Mouse (Mus musculus): ENCODE results near the gene Ubl3. TPM values are rescaled to one million over a fixed set of nuclear protein-coding genes. Genes with fewer than 3 reads are reported as not detected.
A peak's percentile ranks its signal among the peaks of the same experiment; 100 is the strongest.

Gene Ubl3
- polyA plus RNA-seq, 1 experiment: 185 TPM

DNA sequence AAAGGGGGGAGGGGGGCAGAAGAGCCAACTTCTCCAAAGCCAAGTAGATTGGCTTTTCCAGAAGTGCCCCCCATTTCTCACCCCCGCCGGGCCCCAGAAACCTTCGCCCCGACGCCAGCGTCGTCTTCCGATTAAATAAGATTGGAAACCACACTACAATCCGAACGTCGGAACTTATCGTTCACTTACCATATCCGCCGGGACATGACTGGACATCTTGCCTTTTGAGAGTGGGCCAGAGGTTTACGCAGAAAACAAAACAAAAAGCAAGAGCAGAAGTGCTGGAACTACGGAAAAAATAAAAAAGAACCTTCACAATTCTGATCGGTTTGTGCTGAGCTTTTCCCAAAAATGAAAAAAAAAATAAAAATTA, 839 bp downstream of the Ubl3 start:
- peak overlapping the region; percentile 76 for H3K27ac ChIP-seq (ENCODE audit: insufficient read depth, low read depth, low read length)

GRCm38 (mm10) chr5:148550821-148551763, 1.5 kb downstream of the Ubl3 start:
- TF ChIP-seq CTCF (IDR thresholded peaks at IDR 0.05; ENCODE audit: low read depth, low read length): no peak
- TF ChIP-seq POLR2A (IDR thresholded peaks at IDR 0.05; ENCODE audit: borderline replicate concordance, low read depth, low read length): no peak
- Histone ChIP-seq H3K4me3 (ENCODE audit: insufficient read depth, low read length) (peak overlapping the region; percentile 72), H3K4me1 (ENCODE audit: control insufficient read depth, insufficient read depth, low read length) (peaks cover 37% of the 10 kb centered on the region), H3K27ac (ENCODE audit: insufficient read depth, low read depth, low read length) (peak overlapping the region; percentile 76)

More for the DNA sequence above, 839 bp downstream of the Ubl3 start:
- peak overlapping the region; percentile 72 for H3K4me3 ChIP-seq (ENCODE audit: insufficient read depth, low read length)
- peaks cover 35% of the 10 kb centered on the region for H3K4me1 ChIP-seq (ENCODE audit: control insufficient read depth, insufficient read depth, low read length)
- TF ChIP-seq CTCF (IDR thresholded peaks at IDR 0.05; ENCODE audit: low read depth, low read length): no peak
- no peak for TF ChIP-seq POLR2A (IDR thresholded peaks at IDR 0.05; ENCODE audit: borderline replicate concordance, low read depth, low read length)

GRCm38 (mm10) chr5:148550393-148550792, 2.2 kb downstream of the Ubl3 start:
- no peak for TF ChIP-seq POLR2A (IDR thresholded peaks at IDR 0.05; ENCODE audit: borderline replicate concordance, low read depth, low read length)
- TF ChIP-seq CTCF (IDR thresholded peaks at IDR 0.05; ENCODE audit: low read depth, low read length): no peak
- peak overlapping the region; percentile 41 for H3K27ac ChIP-seq (ENCODE audit: insufficient read depth, low read depth, low read length)
- peak overlapping the region; percentile 72 for H3K4me3 ChIP-seq (ENCODE audit: insufficient read depth, low read length)
- peaks cover 42% of the 10 kb centered on the region for H3K4me1 ChIP-seq (ENCODE audit: control insufficient read depth, insufficient read depth, low read length)

- TF ChIP-seq CTCF (IDR thresholded peaks at IDR 0.05; ENCODE audit: low read depth, low read length) (no peak), POLR2A (IDR thresholded peaks at IDR 0.05; ENCODE audit: borderline replicate concordance, low read depth, low read length) (no peak)
- Histone ChIP-seq H3K27ac (ENCODE audit: insufficient read depth, low read depth, low read length) (no peak overlapping the region), H3K4me3 (ENCODE audit: insufficient read depth, low read length) (0 out of 2 replicates have a peak overlapping the region, but pooled peaks have one; percentile 0), H3K4me1 (ENCODE audit: control insufficient read depth, insufficient read depth, low read length) (peaks cover 36% of the 10 kb centered on the region)
These were observed 3.3 kb downstream of the Ubl3 start for GRCm38 (mm10) chr5:148549307-148549706.

DNA sequence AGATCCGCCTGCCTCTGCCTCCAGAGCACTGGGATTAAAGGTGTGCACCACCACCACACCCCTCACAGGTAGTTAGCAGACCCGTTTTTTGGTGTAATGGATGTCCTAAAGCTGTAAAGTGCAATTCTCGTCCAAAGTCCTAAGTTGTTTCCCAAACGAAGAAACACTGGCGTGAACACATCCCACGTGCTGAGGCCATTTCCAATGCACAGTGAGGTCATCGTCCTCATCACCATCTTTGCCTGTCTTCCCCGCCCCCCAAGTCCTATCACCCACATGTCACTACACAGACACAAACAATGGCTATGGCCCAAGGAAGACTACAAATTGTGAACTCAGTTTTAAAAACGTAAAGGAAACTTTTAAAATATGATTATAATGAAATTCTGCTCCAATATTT, 4.0 kb downstream of the Ubl3 start:
- Histone ChIP-seq H3K4me1 (ENCODE audit: control insufficient read depth, insufficient read depth, low read length) (peaks cover 36% of the 10 kb centered on the region), H3K4me3 (ENCODE audit: insufficient read depth, low read length) (no peak overlapping the region), H3K27ac (ENCODE audit: insufficient read depth, low read depth, low read length) (no peak overlapping the region)
- TF ChIP-seq POLR2A (IDR thresholded peaks at IDR 0.05; ENCODE audit: borderline replicate concordance, low read depth, low read length) (no peak), CTCF (IDR thresholded peaks at IDR 0.05; ENCODE audit: low read depth, low read length) (no peak)

GRCm38 (mm10) chr5:148547870-148548456, 4.6 kb downstream of the Ubl3 start:
- H3K4me1 ChIP-seq (ENCODE audit: control insufficient read depth, insufficient read depth, low read length): peaks cover 36% of the 10 kb centered on the region
- H3K27ac ChIP-seq (ENCODE audit: insufficient read depth, low read depth, low read length): no peak overlapping the region
- H3K4me3 ChIP-seq (ENCODE audit: insufficient read depth, low read length): peak overlapping the region; percentile 2; the same call in 1 of the 2 replicates
- no peak for TF ChIP-seq POLR2A (IDR thresholded peaks at IDR 0.05; ENCODE audit: borderline replicate concordance, low read depth, low read length)
- no peak for TF ChIP-seq CTCF (IDR thresholded peaks at IDR 0.05; ENCODE audit: low read depth, low read length)

DNA sequence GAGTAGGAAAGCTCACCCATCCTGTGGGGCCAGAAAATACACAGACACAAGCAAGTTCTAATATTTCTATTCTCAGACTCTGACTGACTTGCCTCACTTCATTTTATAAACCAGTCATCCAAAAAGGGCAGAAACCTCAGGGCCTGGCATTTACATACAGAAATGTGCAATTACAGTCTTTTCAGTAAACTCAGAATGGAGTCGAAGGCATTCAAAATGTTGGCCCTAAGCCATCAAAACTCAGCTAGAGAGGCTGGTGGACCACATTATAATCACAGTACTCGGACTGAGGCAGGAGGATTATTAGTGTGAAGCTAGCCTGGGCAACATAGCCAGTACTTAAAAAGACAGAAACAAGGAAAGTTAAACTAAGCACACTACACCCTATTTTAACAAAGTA, 5.6 kb downstream of the Ubl3 start:
- no peak for TF ChIP-seq POLR2A (IDR thresholded peaks at IDR 0.05; ENCODE audit: borderline replicate concordance, low read depth, low read length)
- no peak for TF ChIP-seq CTCF (IDR thresholded peaks at IDR 0.05; ENCODE audit: low read depth, low read length)
- peaks cover 42% of the 10 kb centered on the region for H3K4me1 ChIP-seq (ENCODE audit: control insufficient read depth, insufficient read depth, low read length)
- H3K4me3 ChIP-seq (ENCODE audit: insufficient read depth, low read length): no peak overlapping the region
- no peak overlapping the region for H3K27ac ChIP-seq (ENCODE audit: insufficient read depth, low read depth, low read length)

GRCm38 (mm10) chr5:148544733-148545132, 7.9 kb downstream of the Ubl3 start:
- Histone ChIP-seq H3K4me1 (ENCODE audit: control insufficient read depth, insufficient read depth, low read length) (peaks cover 57% of the 10 kb centered on the region), H3K4me3 (ENCODE audit: insufficient read depth, low read length) (no peak overlapping the region)
- no peak for TF ChIP-seq CTCF (IDR thresholded peaks at IDR 0.05; ENCODE audit: low read depth, low read length)
- no peak for TF ChIP-seq POLR2A (IDR thresholded peaks at IDR 0.05; ENCODE audit: borderline replicate concordance, low read depth, low read length)

GRCm38 (mm10) chr5:148542196-148542595, 10.4 kb downstream of the Ubl3 start:
- H3K27ac ChIP-seq (ENCODE audit: insufficient read depth, low read depth, low read length): 0 out of 2 replicates have a peak overlapping the region, but pooled peaks have one; percentile 28
- H3K4me3 ChIP-seq (ENCODE audit: insufficient read depth, low read length): no peak overlapping the region
- peaks cover 51% of the 10 kb centered on the region for H3K4me1 ChIP-seq (ENCODE audit: control insufficient read depth, insufficient read depth, low read length)
- no peak for TF ChIP-seq POLR2A (IDR thresholded peaks at IDR 0.05; ENCODE audit: borderline replicate concordance, low read depth, low read length)
- no peak for TF ChIP-seq CTCF (IDR thresholded peaks at IDR 0.05; ENCODE audit: low read depth, low read length)

More at GRCm38 (mm10) chr5:148544733-148545132, 7.9 kb downstream of the Ubl3 start:
- H3K27ac ChIP-seq (ENCODE audit: insufficient read depth, low read depth, low read length): no peak overlapping the region
